Mouse (Mus musculus) forebrain, embryonic 15.5 days (tissue): Measurements from ENCODE around the gene Depdc1b. TPM values are rescaled to one million over a fixed set of nuclear protein-coding genes. Genes with fewer than 3 reads are reported as not detected.
A peak's percentile ranks its signal among the peaks of the same experiment; 100 is the strongest.

ENCODE experiments used
- ATAC-seq: fragments of 200-750 bp; cut with Nextera tagmentation; replicated peaks from 2 replicates; pipeline ENCODE4 v1.8.0; 2017; ENCODE audit warnings: mild to moderate bottlenecking, moderate TSS enrichment, moderate library complexity
- H3K27ac ChIP-seq: fragments of 300-500 bp; sonication (generic); replicated peaks from 2 replicates; pipeline ENCODE4 v1.5.1; 2015; ENCODE audit warnings: mild to moderate bottlenecking, inconsistent platforms
- H3K27me3 ChIP-seq: fragments of 300-500 bp; sonication (generic); 2 replicates; pipeline ENCODE4 v1.6.1; 2015; ENCODE audit warnings: inconsistent platforms
- H3K36me3 ChIP-seq: fragments of 300-500 bp; sonication (generic); 2 replicates; pipeline ENCODE4 v1.6.1; 2015; ENCODE audit warnings: mild to moderate bottlenecking, inconsistent platforms
- H3K4me1 ChIP-seq: fragments of 300-500 bp; sonication (generic); 2 replicates; pipeline ENCODE4 v1.6.1; 2015; ENCODE audit warnings: inconsistent platforms
- H3K4me2 ChIP-seq: fragments of 300-500 bp; sonication (generic); replicated peaks from 2 replicates; pipeline ENCODE4 v1.6.1; 2015; ENCODE audit warnings: mild to moderate bottlenecking, inconsistent platforms
- H3K4me3 ChIP-seq: fragments of 300-500 bp; sonication (generic); 2 replicates; pipeline ENCODE4 v1.5.1; 2015; ENCODE audit warnings: mild to moderate bottlenecking, inconsistent platforms
- H3K9ac ChIP-seq: fragments of 300-500 bp; sonication (generic); replicated peaks from 2 replicates; pipeline ENCODE4 v1.6.1; 2015; ENCODE audit warnings: mild to moderate bottlenecking, inconsistent platforms
- H3K9me3 ChIP-seq: fragments of 300-500 bp; sonication (generic); 2 replicates; pipeline ENCODE4 v1.6.1; 2016; ENCODE audit warnings: inconsistent platforms
- WGBS: fragments of 180-500 bp; shearing (Covaris S2); methylation state at CpG from one replicate; pipeline ENCODE4 v1.1.7; 2015; ENCODE audit warnings: mixed read lengths; 5-methylcytosine and 5-hydroxymethylcytosine counted together
- polyA plus RNA-seq: library from polyadenylated mRNA; unstranded; fragments of >200 nt; fragmentation: Nextera tagmentation; extraction: Ambion mirVana; gene quantifications from 2 replicates; pipeline ENCODE4 v1.2.1, GENCODE M21; 2015

Gene Depdc1b
- polyA plus RNA-seq, 1 experiment from 2014 or later: 7.8 TPM

DNA sequence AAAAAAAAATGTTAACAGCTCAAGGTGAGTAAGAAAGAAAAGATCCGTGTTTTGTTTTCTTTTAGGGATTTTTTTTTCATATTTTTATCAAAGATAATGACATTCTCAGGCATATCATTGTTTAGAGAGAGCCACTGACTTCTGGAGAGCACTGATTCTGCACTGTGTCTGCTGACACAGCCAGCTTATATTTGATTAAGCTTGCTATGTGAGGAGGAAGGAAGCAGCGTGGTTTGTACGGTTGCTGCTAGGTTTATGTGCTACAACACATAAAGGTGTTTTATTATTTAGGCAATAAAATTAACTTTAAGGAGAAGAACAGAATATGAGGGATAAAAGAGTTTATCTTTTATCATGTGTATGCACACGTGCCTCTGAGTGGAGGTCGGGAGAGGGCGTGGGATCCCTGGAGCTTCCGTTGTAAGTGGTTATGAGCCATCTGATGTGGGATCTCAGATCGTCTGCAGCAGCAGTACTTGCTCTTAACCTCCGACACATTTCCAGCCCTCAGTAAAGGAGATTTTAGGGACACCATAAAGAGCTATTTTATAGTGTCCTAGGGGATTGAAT lies 55.3 kb downstream of the Depdc1b start:
- WGBS: 83% methylated on average over 9 of the region's 9 CpGs
- Histone ChIP-seq H3K27me3 (no peaks in the 10 kb centered on the region), H3K4me3 (no peak overlapping the region), H3K9me3 (no peaks in the 10 kb centered on the region), H3K4me2 (no peak overlapping the region), H3K36me3 (no peaks in the 10 kb centered on the region), H3K4me1 (no peaks in the 10 kb centered on the region), H3K27ac (no peak overlapping the region), H3K9ac (no peak overlapping the region)
- no peak for ATAC-seq

DNA sequence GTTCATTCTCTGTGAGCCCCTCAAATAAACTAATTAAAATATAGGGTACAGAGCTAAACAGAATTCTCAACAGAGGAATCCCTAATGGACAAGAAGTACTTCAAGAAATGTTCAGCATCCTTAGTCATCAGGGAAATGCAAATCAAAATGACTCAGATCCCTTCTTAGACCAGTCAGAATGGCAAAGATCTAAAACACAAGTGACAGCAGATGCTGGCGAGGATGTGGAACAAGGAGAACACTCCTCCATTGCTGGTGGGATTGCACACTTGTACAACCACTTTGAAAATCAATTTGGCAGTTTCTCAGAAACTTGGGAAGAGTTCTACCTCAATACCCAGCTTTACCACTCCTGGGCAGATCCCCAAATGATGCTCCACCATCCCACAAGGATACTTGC lies 57.1 kb downstream of the Depdc1b start:
- H3K36me3 ChIP-seq: no peaks in the 10 kb centered on the region
- H3K4me2 ChIP-seq: no peak overlapping the region
- H3K4me1 ChIP-seq: no peaks in the 10 kb centered on the region
- H3K4me3 ChIP-seq: no peak overlapping the region
- no peak overlapping the region for H3K27ac ChIP-seq
- H3K9me3 ChIP-seq: no peaks in the 10 kb centered on the region
- H3K27me3 ChIP-seq: no peaks in the 10 kb centered on the region
- no peak overlapping the region for H3K9ac ChIP-seq
- no peak for ATAC-seq
- WGBS: 91% methylated on average over 1 of the region's 1 CpGs

DNA sequence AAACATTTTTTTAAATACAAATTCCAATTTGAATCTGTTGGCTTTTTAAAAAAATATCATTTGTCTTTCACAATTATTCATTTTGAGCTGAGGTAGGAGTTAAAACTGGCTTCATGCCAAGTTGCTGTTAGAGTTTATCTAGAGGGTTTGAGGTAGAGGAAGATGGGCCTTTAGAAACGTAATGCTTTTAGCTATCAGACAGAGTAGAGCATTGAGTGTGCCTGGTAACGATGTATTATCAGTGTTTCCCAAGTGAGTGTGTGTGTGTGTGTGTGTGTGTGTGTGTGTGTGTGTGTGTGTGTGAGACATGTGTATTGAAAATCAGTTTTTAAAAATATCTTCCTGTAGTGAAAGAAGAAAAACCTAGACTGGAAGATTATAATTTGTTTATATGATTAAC lies 60.5 kb downstream of the Depdc1b start:
- no peaks in the 10 kb centered on the region for H3K36me3 ChIP-seq
- ATAC-seq: no peak
- WGBS: 62% methylated on average over 2 of the region's 2 CpGs

DNA sequence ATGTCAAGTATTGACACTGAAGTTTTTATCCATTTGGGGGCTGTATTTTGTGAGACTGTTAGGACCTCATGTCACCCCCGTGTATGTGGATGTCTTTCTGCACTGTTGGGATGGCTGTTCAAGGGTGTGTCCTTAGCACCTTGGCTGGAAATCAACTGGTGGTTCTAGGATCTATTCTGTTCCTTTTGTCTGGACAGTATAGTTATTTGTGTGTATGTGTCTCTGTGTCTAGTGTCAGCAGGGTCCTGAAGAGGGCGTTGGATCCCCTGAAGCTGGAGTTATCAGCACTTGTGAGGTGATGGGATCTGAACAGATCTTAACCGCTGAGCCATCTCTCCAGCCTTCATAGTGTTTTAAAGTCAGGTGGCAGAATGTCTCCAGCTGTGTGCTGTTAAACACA lies 65.0 kb downstream of the Depdc1b start:
- no peak for ATAC-seq
- Histone ChIP-seq H3K27ac (no peak overlapping the region), H3K4me2 (no peak overlapping the region), H3K9me3 (no peaks in the 10 kb centered on the region), H3K36me3 (no peaks in the 10 kb centered on the region), H3K4me1 (no peaks in the 10 kb centered on the region), H3K9ac (no peak overlapping the region), H3K27me3 (no peaks in the 10 kb centered on the region), H3K4me3 (no peak overlapping the region)
- 90% methylated on average over 3 of the region's 3 CpGs for WGBS

More for the DNA sequence above, 60.5 kb downstream of the Depdc1b start:
- Histone ChIP-seq H3K4me1 (no peaks in the 10 kb centered on the region), H3K27me3 (no peaks in the 10 kb centered on the region), H3K4me2 (no peak overlapping the region), H3K9me3 (no peaks in the 10 kb centered on the region), H3K27ac (no peak overlapping the region), H3K4me3 (no peak overlapping the region), H3K9ac (no peak overlapping the region)

DNA sequence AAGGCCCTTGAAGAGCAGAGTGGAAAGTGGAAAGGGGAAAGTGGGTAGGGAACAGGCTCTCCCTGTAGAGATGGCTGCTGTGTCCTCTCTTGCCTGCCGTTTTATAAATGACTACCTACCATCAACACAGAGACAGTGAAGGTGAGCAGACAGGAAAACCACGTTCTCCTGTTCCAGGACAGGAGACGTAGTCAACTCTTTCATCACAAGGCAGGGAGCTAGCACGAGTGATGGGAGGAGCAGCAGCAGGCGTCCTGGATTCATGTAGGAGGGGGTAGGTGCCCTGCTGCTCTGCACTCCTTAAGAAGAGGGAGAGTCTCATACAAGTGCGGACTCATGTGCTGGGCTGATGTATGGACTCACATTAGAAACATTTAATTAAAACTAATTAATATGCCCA lies 66.9 kb downstream of the Depdc1b start:
- Histone ChIP-seq H3K36me3 (no peaks in the 10 kb centered on the region), H3K27me3 (no peaks in the 10 kb centered on the region), H3K9me3 (no peaks in the 10 kb centered on the region), H3K4me2 (no peak overlapping the region), H3K4me1 (no peaks in the 10 kb centered on the region), H3K4me3 (no peak overlapping the region), H3K27ac (no peak overlapping the region), H3K9ac (no peak overlapping the region)
- WGBS: 80% methylated on average over 6 of the region's 6 CpGs
- ATAC-seq: no peak

DNA sequence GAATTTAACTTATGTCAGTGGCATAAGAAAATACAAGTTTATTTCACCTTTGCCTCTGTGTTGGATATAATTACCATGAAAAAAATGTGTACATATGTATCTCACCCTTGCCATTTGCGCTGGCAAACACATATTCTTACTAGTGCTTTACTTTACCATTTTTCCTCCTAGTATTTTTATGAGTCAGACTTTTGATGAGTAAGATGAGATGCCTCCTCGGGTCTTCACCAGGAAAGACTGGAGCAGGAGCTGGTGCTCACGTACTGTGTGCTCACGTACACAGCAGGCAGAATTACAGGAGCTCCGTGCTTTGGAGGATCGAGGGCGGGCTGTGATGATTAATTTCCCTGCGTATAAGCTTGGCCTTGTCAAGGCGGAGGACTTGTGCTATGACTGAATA lies 69.9 kb downstream of the Depdc1b start:
- Histone ChIP-seq H3K4me3 (no peak overlapping the region), H3K4me1 (no peaks in the 10 kb centered on the region), H3K27me3 (no peaks in the 10 kb centered on the region), H3K4me2 (no peak overlapping the region), H3K27ac (no peak overlapping the region), H3K9me3 (no peaks in the 10 kb centered on the region), H3K36me3 (no peaks in the 10 kb centered on the region), H3K9ac (no peak overlapping the region)
- 89% methylated on average over 9 of the region's 9 CpGs for WGBS
- no peak for ATAC-seq

DNA sequence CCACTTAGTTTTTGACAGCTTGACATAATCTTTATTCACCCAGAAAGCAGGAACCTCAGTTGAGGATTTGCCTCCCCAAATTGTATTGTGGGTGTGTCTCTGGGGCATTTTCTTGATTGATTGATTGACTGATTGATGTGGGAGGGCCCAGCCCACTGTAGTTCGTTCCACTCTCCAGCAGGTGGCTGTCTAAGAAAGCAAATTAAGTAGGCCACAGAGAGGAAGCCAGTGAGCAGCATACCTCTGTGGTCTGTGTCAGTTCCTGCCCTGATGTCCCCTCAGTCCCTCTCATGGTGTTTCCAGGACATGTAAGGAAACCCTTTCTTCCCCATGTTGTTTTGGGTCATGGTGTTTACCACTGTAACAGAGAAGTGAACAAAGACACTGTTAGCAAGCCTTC lies 74.4 kb downstream of the Depdc1b start:
- no peak overlapping the region for H3K4me3 ChIP-seq
- no peak overlapping the region for H3K9ac ChIP-seq
- H3K4me2 ChIP-seq: no peak overlapping the region
- no peaks in the 10 kb centered on the region for H3K36me3 ChIP-seq
- peak; percentile 66; the same call in 1 of the 2 replicates for ATAC-seq
- H3K27ac ChIP-seq: no peak overlapping the region
- H3K9me3 ChIP-seq: no peaks in the 10 kb centered on the region
- H3K27me3 ChIP-seq: no peaks in the 10 kb centered on the region
- H3K4me1 ChIP-seq: no peaks in the 10 kb centered on the region
- 8% methylated on average over 1 of the region's 1 CpGs for WGBS

DNA sequence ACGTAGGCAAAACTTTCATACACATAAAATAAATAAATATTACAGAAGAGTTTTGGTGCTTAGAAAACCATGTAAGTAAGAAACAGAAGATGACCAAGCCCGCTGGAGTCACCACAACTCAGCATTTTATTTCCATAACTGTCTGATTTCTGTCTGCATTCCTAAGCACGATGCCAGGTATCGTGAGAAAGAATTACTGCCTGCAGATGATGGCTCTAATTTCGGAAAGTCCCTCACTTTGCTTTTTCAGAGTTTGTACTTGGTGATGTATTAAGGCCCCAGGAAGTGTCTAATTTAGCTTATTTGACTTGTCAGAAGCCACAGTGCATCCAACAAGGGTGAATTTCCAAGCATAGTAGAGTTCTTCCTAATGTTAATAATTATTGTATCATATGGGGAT lies 87.1 kb downstream of the Depdc1b start:
- H3K9ac ChIP-seq: no peak overlapping the region
- ATAC-seq: no peak
- H3K4me2 ChIP-seq: no peak overlapping the region
- no peaks in the 10 kb centered on the region for H3K27me3 ChIP-seq
- no peak overlapping the region for H3K27ac ChIP-seq
- 96% methylated on average over 5 of the region's 5 CpGs for WGBS
- H3K4me1 ChIP-seq: no peaks in the 10 kb centered on the region
- no peaks in the 10 kb centered on the region for H3K9me3 ChIP-seq
- H3K4me3 ChIP-seq: no peak overlapping the region
- H3K36me3 ChIP-seq: no peaks in the 10 kb centered on the region

DNA sequence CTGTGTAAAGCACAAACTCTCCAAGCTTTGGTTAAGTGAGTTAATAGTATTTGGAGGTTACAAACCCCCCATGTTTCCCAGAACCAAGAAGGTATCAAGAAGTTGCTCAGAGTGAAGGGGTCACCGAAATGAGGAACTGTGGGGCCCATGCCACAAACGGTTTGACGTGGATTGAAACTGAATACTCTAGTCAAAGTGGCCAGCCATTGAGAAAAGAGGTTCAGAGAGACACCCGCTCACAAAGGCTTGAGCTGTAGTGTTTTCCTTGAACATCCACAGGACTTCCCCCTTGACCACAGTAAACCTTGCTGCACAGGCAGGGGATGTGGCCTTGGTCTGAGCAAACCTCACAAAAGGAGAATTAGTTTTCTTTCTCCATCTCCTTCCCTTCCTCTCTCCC lies 88.2 kb downstream of the Depdc1b start:
- Histone ChIP-seq H3K9me3 (no peaks in the 10 kb centered on the region), H3K27ac (no peak overlapping the region), H3K4me2 (no peak overlapping the region), H3K36me3 (no peaks in the 10 kb centered on the region), H3K9ac (no peak overlapping the region), H3K4me1 (no peaks in the 10 kb centered on the region), H3K4me3 (no peak overlapping the region), H3K27me3 (no peaks in the 10 kb centered on the region)
- WGBS: 88% methylated on average over 4 of the region's 4 CpGs
- ATAC-seq: no peak

DNA sequence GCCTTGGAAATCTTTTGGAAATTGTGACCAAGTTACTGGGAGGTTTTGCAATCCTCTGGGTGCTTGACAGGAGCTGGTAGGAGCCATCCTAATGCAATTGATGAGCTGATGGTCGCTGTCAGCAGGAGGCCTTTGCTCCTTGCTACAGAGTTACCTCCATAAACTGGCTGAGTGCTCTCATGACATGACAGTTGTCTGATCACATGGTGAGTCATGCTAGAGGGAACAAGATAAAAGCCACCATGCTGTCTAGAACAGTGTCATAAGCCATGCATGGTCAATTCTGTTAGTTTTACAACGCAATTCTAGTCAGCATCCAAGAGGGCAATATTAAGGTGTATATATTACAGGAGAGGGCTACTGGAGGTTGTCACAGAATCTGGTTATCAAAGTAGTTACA lies 99.3 kb downstream of the Depdc1b start:
- Histone ChIP-seq H3K27me3 (no peaks in the 10 kb centered on the region), H3K9ac (no peak overlapping the region), H3K4me2 (no peak overlapping the region), H3K9me3 (no peaks in the 10 kb centered on the region), H3K4me3 (no peak overlapping the region), H3K27ac (no peak overlapping the region), H3K36me3 (no peaks in the 10 kb centered on the region), H3K4me1 (no peaks in the 10 kb centered on the region)
- ATAC-seq: no peak
- 84% methylated on average over 2 of the region's 2 CpGs for WGBS

DNA sequence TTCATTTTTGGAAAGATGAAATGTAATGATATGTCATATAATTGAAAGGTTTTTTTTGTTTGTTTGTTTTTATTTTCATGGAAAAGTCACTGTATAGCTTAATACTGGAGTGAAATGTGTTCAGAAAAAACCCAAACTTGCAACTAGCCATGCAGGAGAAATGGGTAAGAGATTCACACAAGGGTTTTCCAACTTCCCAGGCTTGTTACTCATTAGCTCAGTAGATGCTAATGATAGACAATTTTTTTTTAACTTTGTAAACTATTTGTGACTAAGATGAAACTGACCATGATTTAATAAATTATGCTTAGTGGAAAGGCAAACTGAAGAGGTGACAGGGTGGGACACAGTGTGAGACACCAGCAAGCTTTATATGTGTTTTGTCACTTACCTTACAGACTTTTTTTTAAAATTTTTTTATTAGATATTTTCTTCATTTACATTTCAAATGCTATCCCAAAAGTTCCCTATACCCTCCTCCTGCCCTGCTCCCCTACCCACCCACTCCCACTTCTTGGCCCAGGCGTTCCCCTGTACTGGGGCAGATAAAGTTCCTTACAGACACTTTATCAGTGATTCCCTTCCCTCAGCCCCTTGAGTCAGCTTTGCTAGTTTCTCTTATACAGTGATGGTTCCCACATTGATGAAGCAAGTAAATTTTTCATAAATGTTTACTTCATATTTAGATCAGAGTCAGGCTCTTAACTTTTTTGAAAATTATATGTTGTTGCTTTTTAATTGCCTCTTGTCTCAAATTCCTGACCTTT lies 102.8 kb downstream of the Depdc1b start:
- Histone ChIP-seq H3K4me2 (no peak overlapping the region), H3K9ac (no peak overlapping the region), H3K4me1 (no peaks in the 10 kb centered on the region), H3K27ac (no peak overlapping the region), H3K27me3 (no peaks in the 10 kb centered on the region), H3K9me3 (no peaks in the 10 kb centered on the region), H3K36me3 (no peaks in the 10 kb centered on the region), H3K4me3 (no peak overlapping the region)
- 81% methylated on average over 1 of the region's 1 CpGs for WGBS
- ATAC-seq: no peak

DNA sequence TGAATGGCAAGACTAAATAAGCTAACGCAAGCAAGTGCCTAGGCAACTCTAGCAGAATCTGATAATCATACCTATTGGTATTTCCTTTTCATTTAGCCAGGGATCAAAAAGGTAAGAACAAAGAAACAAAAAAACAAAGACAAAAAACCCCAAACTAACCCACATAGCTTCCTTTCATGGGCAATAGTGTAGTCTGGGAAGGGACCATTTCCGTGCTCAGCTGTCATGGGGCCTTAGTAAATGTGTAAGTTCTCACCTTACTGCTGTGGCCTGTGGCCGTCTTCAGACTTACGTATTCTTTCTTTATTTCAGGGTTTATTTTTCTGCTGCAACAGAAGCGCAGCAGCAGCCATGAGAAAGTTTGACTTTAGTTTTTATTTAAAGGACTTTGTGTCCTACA lies 110.2 kb downstream of the Depdc1b start:
- Histone ChIP-seq H3K4me2 (no peak overlapping the region), H3K27me3 (no peaks in the 10 kb centered on the region), H3K9me3 (no peaks in the 10 kb centered on the region), H3K4me1 (no peaks in the 10 kb centered on the region), H3K36me3 (no peaks in the 10 kb centered on the region), H3K9ac (no peak overlapping the region), H3K4me3 (no peak overlapping the region), H3K27ac (no peak overlapping the region)
- ATAC-seq: no peak
- WGBS: 43% methylated on average over 5 of the region's 5 CpGs

DNA sequence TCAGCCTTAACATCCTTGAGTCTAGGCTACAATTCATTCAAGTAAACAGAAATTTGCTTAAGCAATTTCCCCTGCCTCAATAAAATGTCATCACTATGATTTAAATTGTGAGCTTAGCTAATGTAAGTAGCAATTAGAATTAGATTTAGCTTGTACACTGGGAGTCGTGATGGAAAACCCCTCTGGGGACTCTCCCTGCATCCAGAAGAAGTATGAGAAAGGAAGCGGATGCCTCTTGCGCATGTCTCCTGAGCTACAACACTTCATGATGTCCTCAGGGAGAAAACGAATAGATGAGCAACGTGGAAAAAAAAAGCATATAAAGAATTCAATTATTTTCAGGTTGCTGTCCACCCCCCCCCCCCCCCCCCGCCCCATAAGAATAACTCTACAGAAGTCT lies 112.7 kb downstream of the Depdc1b start:
- no peaks in the 10 kb centered on the region for H3K9me3 ChIP-seq
- no peak overlapping the region for H3K4me3 ChIP-seq
- no peaks in the 10 kb centered on the region for H3K27me3 ChIP-seq
- H3K9ac ChIP-seq: no peak overlapping the region
- ATAC-seq: no peak
- H3K27ac ChIP-seq: no peak overlapping the region
- H3K4me2 ChIP-seq: no peak overlapping the region
- no peaks in the 10 kb centered on the region for H3K36me3 ChIP-seq
- H3K4me1 ChIP-seq: no peaks in the 10 kb centered on the region
- whole genome bisulfite sequencing: 74% methylated on average over 6 of the region's 6 CpGs
